Mouse (Mus musculus) thymus, postnatal 14 days (tissue): ENCODE measurements around the gene Plagl1.
"Not testable (repeated sequence)": the region's sequence is repeated elsewhere in the genome, so short reads cannot be mapped to it uniquely, and the experiment has no call there.

Experiments used
- DNase-seq: peaks from one replicate; pipeline ENCODE4 v3.0.0; 2021

The Plagl1 gene

DNA sequence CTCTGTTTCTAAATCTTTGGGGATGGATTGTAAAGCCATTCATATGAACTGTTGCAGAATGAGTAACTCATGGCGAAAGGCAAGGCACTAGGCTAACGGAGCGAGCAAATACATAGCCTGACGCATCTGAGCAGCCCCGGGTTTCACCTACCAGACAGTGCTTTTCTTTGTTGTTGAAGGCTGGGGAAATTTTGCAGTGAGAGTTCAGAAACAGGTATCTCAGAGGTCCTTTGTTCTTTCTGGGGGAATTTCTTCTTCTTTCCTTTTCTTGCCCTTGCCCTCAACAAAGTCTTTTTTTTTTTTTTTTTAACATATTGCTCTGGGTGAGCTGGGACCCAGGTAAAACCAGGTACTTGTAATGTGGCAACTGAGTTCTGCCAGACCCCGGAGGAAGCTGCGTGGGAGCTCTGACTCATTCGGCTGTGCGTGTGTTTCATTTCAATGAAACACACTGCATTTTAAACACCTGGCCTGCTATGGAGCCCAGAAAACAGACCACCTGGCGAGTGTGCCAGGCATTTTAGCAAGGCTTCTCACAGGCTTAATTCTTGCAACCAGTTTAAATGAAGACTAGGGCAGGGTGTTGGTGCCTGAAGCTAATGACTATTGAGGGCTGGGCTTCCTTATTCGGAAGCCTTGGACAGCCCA is at the start of gene Plagl1:
Gene Plagl1 (plus strand): TSS at position 484 of the 648 bp plus-strand sequence.
- peak; percentile 6 for DNase-seq

DNA sequence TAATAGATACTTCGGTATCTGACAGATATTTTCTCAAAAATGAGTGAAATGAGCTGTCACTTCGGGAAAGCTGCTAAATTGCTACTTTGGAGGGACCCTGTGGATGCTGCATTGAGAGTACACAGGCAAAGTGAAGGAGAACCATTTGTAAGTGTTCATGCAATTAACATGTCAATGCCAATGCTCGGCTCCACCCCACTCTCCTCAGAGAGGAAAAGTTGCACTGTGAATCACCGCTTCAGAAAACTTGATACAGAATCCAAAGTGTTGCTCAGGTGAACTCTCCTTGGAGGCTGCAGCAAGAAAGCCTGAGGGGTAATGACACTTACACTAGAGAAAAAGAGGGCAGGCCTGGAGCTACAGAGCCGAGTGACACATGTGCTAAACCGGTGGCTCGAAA is 46.3 kb upstream of the Plagl1 start:
- no peak for DNase-seq

DNA sequence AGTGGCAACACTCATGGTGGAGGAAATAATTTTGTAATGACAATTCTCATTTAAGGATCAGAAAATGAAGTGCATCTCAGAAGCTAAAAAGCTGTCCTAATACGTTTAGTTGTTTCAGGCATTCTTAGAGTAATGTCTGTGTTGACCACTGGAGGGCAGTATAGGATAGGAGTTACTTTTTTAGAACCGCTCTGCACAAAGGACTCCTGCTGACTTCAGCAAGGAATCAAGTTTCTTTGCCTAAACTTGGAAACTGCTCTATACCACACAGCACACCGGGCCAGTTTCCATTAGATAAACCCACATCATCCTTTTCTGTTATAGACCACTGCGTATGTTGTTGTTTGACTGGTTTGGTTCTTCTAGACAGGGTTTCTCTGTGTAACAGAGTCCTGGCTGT is 43.7 kb upstream of the Plagl1 start:
- DNase-seq = peak; percentile 64

DNA sequence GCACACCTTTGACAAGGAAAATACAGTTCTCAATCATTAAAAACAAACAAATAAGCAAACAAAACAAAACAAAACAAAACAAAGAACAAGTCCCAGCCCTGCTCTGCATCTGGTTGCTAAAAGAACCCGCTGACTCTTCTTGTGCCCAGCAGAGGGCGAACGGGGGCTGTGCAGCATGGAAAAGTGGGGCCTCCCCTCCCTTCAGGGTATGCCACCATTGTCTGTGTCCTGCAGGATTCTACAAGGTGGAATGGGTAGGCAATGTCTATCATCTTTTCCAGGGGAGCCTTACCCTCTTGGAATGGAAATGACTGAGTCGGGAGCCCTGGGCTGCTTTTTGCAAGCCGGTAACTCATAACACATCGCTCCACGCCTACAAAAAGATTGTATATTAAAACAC is 41.8 kb upstream of the Plagl1 start:
- peak; percentile 40 for DNase-seq

GRCm38 (mm10) chr10:13019026-13019425 is 41.3 kb upstream of the Plagl1 start:
- DNase-seq = no peak

DNA sequence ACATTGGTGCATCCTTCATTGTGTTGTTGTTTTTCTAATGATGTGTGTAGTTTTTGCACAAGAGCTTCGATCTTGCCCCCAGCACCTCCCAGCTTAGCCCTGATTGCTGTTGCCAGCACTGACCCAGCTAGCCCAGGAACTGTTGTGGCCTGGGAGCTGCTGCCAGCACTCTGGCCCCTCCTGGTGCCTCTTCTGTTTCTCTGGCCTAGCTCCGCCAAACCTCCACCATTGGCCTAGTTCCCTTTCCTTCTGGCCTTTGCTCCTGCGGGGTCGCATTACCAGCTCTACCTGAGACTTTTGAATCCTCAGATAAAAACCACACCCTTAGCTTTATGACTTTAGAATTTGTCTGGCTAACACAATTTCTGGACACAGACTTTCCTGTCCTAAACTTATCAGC is 38.2 kb upstream of the Plagl1 start:
- DNase-seq = no peak

DNA sequence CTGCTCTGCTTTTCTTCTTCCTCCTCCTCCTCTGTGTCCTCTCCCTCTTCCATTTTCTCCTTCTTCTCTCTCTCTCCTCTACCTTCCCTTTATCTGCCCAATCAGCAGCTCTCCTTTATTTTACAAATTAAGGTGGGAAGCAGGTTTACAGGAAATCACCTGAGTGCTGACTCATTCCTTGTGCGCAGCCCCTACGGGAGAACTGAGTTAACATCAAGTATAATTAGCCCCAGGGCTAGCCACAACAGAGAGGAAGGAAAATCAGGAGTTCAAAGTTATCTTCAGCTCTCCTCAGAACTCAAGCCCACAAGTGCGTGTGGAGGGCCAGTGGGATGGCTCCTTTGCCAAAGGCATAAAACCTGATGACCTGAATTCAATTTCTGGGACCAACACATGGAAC is 36.3 kb upstream of the Plagl1 start:
- DNase-seq = not testable (repeated sequence)

DNA sequence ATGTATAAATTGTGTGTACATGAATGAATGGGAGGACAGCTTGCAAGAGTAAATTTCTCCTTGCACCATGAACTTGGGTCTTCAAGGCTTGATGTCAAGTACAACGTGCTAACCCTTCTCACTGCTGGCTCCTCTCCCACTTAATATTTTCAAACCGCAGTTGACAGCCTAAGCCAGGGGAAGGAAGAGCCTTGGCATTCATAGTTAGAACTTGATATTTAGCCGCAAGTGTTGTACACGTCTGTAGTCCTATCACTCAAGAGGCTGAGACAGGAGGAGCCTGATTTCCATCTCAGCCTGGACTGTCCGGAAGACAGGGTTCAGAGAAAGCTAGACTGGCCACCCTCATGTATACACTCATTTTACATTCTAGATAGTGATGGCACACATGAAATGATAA is 32.6 kb upstream of the Plagl1 start:
- no peak for DNase-seq

DNA sequence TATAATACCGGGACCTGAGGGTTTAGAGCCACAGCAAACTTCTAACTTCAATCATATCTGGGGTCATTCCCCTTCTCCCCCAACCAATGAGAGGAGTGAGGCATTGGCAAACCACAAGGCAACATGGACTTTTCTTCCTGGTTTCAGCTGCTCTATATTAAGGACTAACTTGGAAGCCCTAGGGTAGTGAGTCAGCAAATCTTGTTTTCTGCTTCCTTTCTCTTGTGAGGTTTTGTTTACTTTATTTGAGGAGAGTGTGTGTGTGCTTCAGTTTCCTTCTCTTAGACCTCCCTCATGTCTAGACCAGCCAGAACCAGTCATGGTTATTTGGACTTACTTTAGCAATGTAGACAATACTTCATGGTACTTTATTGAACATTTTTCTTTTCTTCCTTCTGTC is 32.1 kb upstream of the Plagl1 start:
- no peak for DNase-seq

GRCm38 (mm10) chr10:13029416-13029815 is 30.9 kb upstream of the Plagl1 start:
- DNase-seq = no peak

GRCm38 (mm10) chr10:13035270-13035669 is 25.0 kb upstream of the Plagl1 start:
- no peak for DNase-seq

DNA sequence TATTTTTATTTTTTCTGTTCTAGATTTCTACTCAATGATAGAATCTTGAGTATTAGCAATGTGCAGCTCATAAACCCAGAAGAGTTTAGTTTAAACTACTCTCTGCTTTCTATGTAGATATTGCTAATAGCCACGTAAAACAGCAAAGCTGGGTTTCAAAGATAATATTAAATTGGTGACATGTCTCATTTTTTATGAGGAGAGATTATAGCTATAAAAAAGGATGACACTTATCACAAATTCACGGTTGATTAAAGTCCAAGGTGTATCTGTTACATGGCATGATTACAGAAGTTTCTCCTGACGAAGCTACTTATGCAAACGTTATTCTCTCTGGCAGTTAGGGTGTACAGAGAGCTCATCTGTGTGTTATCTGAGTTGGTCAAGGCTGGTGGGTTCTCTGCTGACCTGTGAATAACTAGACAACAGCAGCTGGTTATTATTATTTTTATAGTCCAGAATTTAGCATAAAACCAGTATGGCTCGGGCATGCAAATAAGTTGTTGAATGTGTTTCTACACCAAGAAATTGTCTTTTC is 20.6 kb upstream of the Plagl1 start:
- no peak for DNase-seq

GRCm38 (mm10) chr10:13044659-13045058 is 15.6 kb upstream of the Plagl1 start:
- no peak for DNase-seq

GRCm38 (mm10) chr10:13047816-13048215 is 12.5 kb upstream of the Plagl1 start:
- DNase-seq = no peak

DNA sequence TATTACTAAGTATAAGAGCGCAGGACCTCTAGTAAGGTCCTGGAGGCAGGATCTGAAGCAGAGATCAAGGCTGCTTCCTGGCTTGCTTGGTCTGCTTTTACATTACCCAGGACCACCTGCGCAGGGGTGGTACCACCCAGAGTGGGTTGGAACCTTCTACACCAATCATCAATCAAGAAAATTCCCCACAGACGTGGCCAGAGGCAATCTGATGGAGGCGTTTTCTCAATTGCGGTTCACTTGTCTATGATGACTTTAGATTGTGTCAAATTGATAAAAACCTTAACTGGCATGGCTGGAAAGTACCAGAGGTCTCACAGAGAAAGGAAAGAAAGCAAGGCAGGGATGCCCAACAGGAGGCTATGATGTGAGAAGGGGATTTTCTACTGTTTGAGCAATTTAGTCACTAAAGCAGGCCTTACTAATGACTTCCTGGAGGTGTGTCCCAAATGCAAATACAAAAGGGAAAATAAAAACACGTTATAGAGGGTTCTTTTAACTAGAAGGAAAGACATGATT is 3.4 kb upstream of the Plagl1 start:
- no peak for DNase-seq

- peak; percentile 8 for DNase-seq
Observed at GRCm38 (mm10) chr10:13060821-13061671, 742 bp downstream of the Plagl1 start.

GRCm38 (mm10) chr10:13062373-13062772 is 2.1 kb downstream of the Plagl1 start:
- peak; percentile 9 for DNase-seq

GRCm38 (mm10) chr10:13063457-13063856 is 3.2 kb downstream of the Plagl1 start:
- no peak for DNase-seq

- DNase-seq = no peak
Observed at GRCm38 (mm10) chr10:13065129-13065752, 4.9 kb downstream of the Plagl1 start.

GRCm38 (mm10) chr10:13071031-13071430 is 10.7 kb downstream of the Plagl1 start:
- no peak for DNase-seq

- no peak for DNase-seq
Observed at GRCm38 (mm10) chr10:13076807-13077532, 16.7 kb downstream of the Plagl1 start.

DNA sequence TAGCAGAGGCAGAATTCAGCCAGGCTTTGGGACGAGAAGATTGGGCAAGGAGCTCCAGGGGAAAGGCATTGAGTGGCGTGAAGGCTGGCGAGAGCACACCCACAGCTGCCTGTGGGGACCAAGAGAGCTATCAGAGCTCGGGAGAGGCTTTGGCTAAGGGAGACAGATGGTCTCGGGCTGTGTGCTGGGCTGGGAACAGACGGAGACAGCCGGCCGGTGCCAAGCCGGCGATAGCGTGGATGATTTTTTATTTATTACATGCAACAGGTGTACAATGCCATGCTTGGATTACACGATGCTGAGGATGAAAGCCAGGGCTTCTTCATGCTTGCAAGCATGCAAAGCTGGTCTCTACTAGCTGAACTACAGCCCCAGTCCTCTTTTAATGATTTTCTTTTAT is 22.2 kb downstream of the Plagl1 start:
- no peak for DNase-seq
